Mouse (Mus musculus): ENCODE data around the gene Ctcfl. TPM values are rescaled to one million over a fixed set of nuclear protein-coding genes. Genes with fewer than 3 reads are reported as not detected.

Ctcfl gene
- polyA plus RNA-seq, 1 experiment, result 0.12 TPM

- peaks cover 5% of the 10 kb centered on the region; the same call in 1 of the 2 replicates for H3K4me1 ChIP-seq (replicated peaks; ENCODE audit: control insufficient read depth, insufficient read depth, low read length)
- H3K27me3 ChIP-seq (ENCODE audit: control insufficient read depth, insufficient read depth, low read length), result no peaks in the 10 kb centered on the region
- no peak overlapping the region for H3K27ac ChIP-seq (ENCODE audit: control insufficient read depth, insufficient read depth, low read length)
- no peak for DNase-seq
- WGBS, result 95% methylated on average over 14 of the region's 14 CpGs
- no peak for TF ChIP-seq POLR2A (IDR thresholded peaks at IDR 0.05; ENCODE audit: control insufficient read depth, extremely low read depth, insufficient read depth, low read length, poor library complexity)
- no peak for TF ChIP-seq CTCF (IDR thresholded peaks at IDR 0.05; ENCODE audit: borderline replicate concordance, control insufficient read depth, extremely low read depth, insufficient read depth, low read length, poor library complexity)
- no peak overlapping the region for H3K4me3 ChIP-seq (ENCODE audit: control insufficient read depth, insufficient read depth, low read length)
- no peaks in the 10 kb centered on the region for H3K36me3 ChIP-seq (ENCODE audit: control insufficient read depth, insufficient read depth, low read length)
These were observed 35.6 kb upstream of the Ctcfl start for GRCm38 (mm10) chr2:173154962-173155361.

- no peak overlapping the region for H3K4me3 ChIP-seq (ENCODE audit: control insufficient read depth, insufficient read depth, low read length)
- H3K36me3 ChIP-seq (ENCODE audit: control insufficient read depth, insufficient read depth, low read length), result no peaks in the 10 kb centered on the region
- no peak overlapping the region for H3K27ac ChIP-seq (ENCODE audit: control insufficient read depth, insufficient read depth, low read length)
- DNase-seq, result no peak
- no peaks in the 10 kb centered on the region for H3K27me3 ChIP-seq (ENCODE audit: control insufficient read depth, insufficient read depth, low read length)
- 95% methylated on average over 13 of the region's 13 CpGs for WGBS
- TF ChIP-seq POLR2A (IDR thresholded peaks at IDR 0.05; ENCODE audit: control insufficient read depth, extremely low read depth, insufficient read depth, low read length, poor library complexity) (no peak), CTCF (IDR thresholded peaks at IDR 0.05; ENCODE audit: borderline replicate concordance, control insufficient read depth, extremely low read depth, insufficient read depth, low read length, poor library complexity) (no peak)
- peaks cover 7% of the 10 kb centered on the region; the same call in 1 of the 2 replicates for H3K4me1 ChIP-seq (replicated peaks; ENCODE audit: control insufficient read depth, insufficient read depth, low read length)
These were observed 35.2 kb upstream of the Ctcfl start for GRCm38 (mm10) chr2:173154513-173154912.

- H3K4me3 ChIP-seq (ENCODE audit: control insufficient read depth, insufficient read depth, low read length), result no peak overlapping the region
- 93% methylated on average over 10 of the region's 10 CpGs for WGBS
- H3K4me1 ChIP-seq (replicated peaks; ENCODE audit: control insufficient read depth, insufficient read depth, low read length), result peaks cover 8% of the 10 kb centered on the region; the same call in 1 of the 2 replicates
- H3K27me3 ChIP-seq (ENCODE audit: control insufficient read depth, insufficient read depth, low read length), result no peaks in the 10 kb centered on the region
- TF ChIP-seq CTCF (IDR thresholded peaks at IDR 0.05; ENCODE audit: borderline replicate concordance, control insufficient read depth, extremely low read depth, insufficient read depth, low read length, poor library complexity), result no peak
- no peak for TF ChIP-seq POLR2A (IDR thresholded peaks at IDR 0.05; ENCODE audit: control insufficient read depth, extremely low read depth, insufficient read depth, low read length, poor library complexity)
- no peaks in the 10 kb centered on the region for H3K36me3 ChIP-seq (ENCODE audit: control insufficient read depth, insufficient read depth, low read length)
- no peak overlapping the region for H3K27ac ChIP-seq (ENCODE audit: control insufficient read depth, insufficient read depth, low read length)
- DNase-seq, result no peak
These were observed 33.9 kb upstream of the Ctcfl start for GRCm38 (mm10) chr2:173153266-173153665.

- Histone ChIP-seq H3K36me3 (ENCODE audit: control insufficient read depth, insufficient read depth, low read length) (no peaks in the 10 kb centered on the region), H3K27ac (ENCODE audit: control insufficient read depth, insufficient read depth, low read length) (no peak within 1 kb of the TSS), H3K4me1 (replicated peaks; ENCODE audit: control insufficient read depth, insufficient read depth, low read length) (peaks cover 8% of the 10 kb centered on the region; the same call in 1 of the 2 replicates), H3K27me3 (ENCODE audit: control insufficient read depth, insufficient read depth, low read length) (no peaks in the 10 kb centered on the region), H3K4me3 (ENCODE audit: control insufficient read depth, insufficient read depth, low read length) (no peak within 1 kb of the TSS)
- 93% methylated on average over 13 of the region's 13 CpGs for WGBS
- TF ChIP-seq POLR2A (IDR thresholded peaks at IDR 0.05; ENCODE audit: control insufficient read depth, extremely low read depth, insufficient read depth, low read length, poor library complexity) (no peak), CTCF (IDR thresholded peaks at IDR 0.05; ENCODE audit: borderline replicate concordance, control insufficient read depth, extremely low read depth, insufficient read depth, low read length, poor library complexity) (no peak)
- no peak for DNase-seq
These were observed 33.3 kb upstream of the Ctcfl start, which contains the start of gene Pck1 for GRCm38 (mm10) chr2:173152436-173153151. Gene Pck1, plus strand, starts transcription at chr2:173153048.

GRCm38 (mm10) chr2:173151784-173152284 lies 32.5 kb upstream of the Ctcfl start:
- WGBS, result 95% methylated on average over 7 of the region's 7 CpGs
- no peak overlapping the region for H3K4me3 ChIP-seq (ENCODE audit: control insufficient read depth, insufficient read depth, low read length)
- TF ChIP-seq CTCF (IDR thresholded peaks at IDR 0.05; ENCODE audit: borderline replicate concordance, control insufficient read depth, extremely low read depth, insufficient read depth, low read length, poor library complexity) (no peak), POLR2A (IDR thresholded peaks at IDR 0.05; ENCODE audit: control insufficient read depth, extremely low read depth, insufficient read depth, low read length, poor library complexity) (no peak)

GRCm38 (mm10) chr2:173151352-173151751 lies 32.0 kb upstream of the Ctcfl start:
- Histone ChIP-seq H3K27me3 (ENCODE audit: control insufficient read depth, insufficient read depth, low read length) (no peaks in the 10 kb centered on the region), H3K4me3 (ENCODE audit: control insufficient read depth, insufficient read depth, low read length) (no peak overlapping the region), H3K27ac (ENCODE audit: control insufficient read depth, insufficient read depth, low read length) (no peak overlapping the region), H3K4me1 (replicated peaks; ENCODE audit: control insufficient read depth, insufficient read depth, low read length) (0 out of 2 replicates have a peak, but pooled peaks cover 3% of the 10 kb centered on the region), H3K36me3 (ENCODE audit: control insufficient read depth, insufficient read depth, low read length) (no peaks in the 10 kb centered on the region)
- TF ChIP-seq POLR2A (IDR thresholded peaks at IDR 0.05; ENCODE audit: control insufficient read depth, extremely low read depth, insufficient read depth, low read length, poor library complexity) (no peak), CTCF (IDR thresholded peaks at IDR 0.05; ENCODE audit: borderline replicate concordance, control insufficient read depth, extremely low read depth, insufficient read depth, low read length, poor library complexity) (no peak)
- 89% methylated on average over 5 of the region's 5 CpGs for WGBS
- DNase-seq, result no peak

More at GRCm38 (mm10) chr2:173151784-173152284, 32.5 kb upstream of the Ctcfl start:
- Histone ChIP-seq H3K4me1 (replicated peaks; ENCODE audit: control insufficient read depth, insufficient read depth, low read length) (0 out of 2 replicates have a peak, but pooled peaks cover 3% of the 10 kb centered on the region), H3K36me3 (ENCODE audit: control insufficient read depth, insufficient read depth, low read length) (no peaks in the 10 kb centered on the region), H3K27ac (ENCODE audit: control insufficient read depth, insufficient read depth, low read length) (no peak overlapping the region), H3K27me3 (ENCODE audit: control insufficient read depth, insufficient read depth, low read length) (no peaks in the 10 kb centered on the region)
- no peak for DNase-seq

All from thymus, adult 2 months (tissue).